Mouse (Mus musculus) hindbrain, embryonic 11.5 days (tissue): ENCODE measurements at regions not wholly inside any gene's neighbourhood (a gene's known extent, or its start where the extent isn't known, plus 50 kb on each side); places are given as distances from the start of the nearest gene placed in this dataset.

Experiments used
- ATAC-seq: fragments of 200-750 bp; cut with Nextera tagmentation; 2 replicates; pipeline ENCODE4 v1.8.0; 2017; ENCODE audit warnings: mild to moderate bottlenecking, moderate TSS enrichment, moderate library complexity; ENCODE audit not compliant: low FRiP score
- DNase-seq: peaks from one replicate; pipeline ENCODE4 v3.0.0-alpha.2; 2015; ENCODE audit warnings: low spot score
- H3K27ac ChIP-seq: fragments of 300-500 bp; sonication (generic); 2 replicates; pipeline ENCODE4 v1.5.1; 2014; ENCODE audit warnings: mild to moderate bottlenecking, low read depth, low read length
- H3K27me3 ChIP-seq: fragments of 300-500 bp; sonication (generic); 2 replicates; pipeline ENCODE4 v1.6.1; 2014; ENCODE audit warnings: mild to moderate bottlenecking, low read length, moderate library complexity, mixed read lengths; ENCODE audit not compliant: control insufficient read depth, insufficient read depth
- H3K36me3 ChIP-seq: fragments of 300-500 bp; sonication (generic); 2 replicates; pipeline ENCODE4 v1.6.1; 2014; ENCODE audit warnings: mild to moderate bottlenecking, low read length, moderate library complexity, mixed read lengths; ENCODE audit not compliant: control insufficient read depth, insufficient read depth
- H3K4me1 ChIP-seq: fragments of 300-500 bp; sonication (generic); replicated peaks from 2 replicates; pipeline ENCODE4 v1.6.1; 2014; ENCODE audit warnings: low read length, mixed read lengths; ENCODE audit not compliant: control insufficient read depth, insufficient read depth
- H3K4me2 ChIP-seq: fragments of 300-500 bp; sonication (generic); replicated peaks from 2 replicates; pipeline ENCODE4 v1.6.1; 2014; ENCODE audit warnings: mild to moderate bottlenecking, low read depth, low read length
- H3K4me3 ChIP-seq: fragments of 300-500 bp; sonication (generic); 2 replicates; pipeline ENCODE4 v1.5.1; 2014; ENCODE audit warnings: low read depth, low read length
- H3K9ac ChIP-seq: fragments of 300-500 bp; sonication (generic); 2 replicates; pipeline ENCODE4 v1.6.1; 2014; ENCODE audit warnings: low read depth, low read length
- H3K9me3 ChIP-seq: fragments of 300-500 bp; sonication (generic); 2 replicates; pipeline ENCODE4 v1.6.1; 2016; ENCODE audit warnings: low read length; ENCODE audit not compliant: control insufficient read depth
- WGBS: fragments of 180-500 bp; shearing (Covaris S2); extraction: QIAGEN DNeasy Blood & Tissue Kit; methylation state at CpG from one replicate; pipeline ENCODE4 v1.1.7; 2014; 5-methylcytosine and 5-hydroxymethylcytosine counted together

DNA sequence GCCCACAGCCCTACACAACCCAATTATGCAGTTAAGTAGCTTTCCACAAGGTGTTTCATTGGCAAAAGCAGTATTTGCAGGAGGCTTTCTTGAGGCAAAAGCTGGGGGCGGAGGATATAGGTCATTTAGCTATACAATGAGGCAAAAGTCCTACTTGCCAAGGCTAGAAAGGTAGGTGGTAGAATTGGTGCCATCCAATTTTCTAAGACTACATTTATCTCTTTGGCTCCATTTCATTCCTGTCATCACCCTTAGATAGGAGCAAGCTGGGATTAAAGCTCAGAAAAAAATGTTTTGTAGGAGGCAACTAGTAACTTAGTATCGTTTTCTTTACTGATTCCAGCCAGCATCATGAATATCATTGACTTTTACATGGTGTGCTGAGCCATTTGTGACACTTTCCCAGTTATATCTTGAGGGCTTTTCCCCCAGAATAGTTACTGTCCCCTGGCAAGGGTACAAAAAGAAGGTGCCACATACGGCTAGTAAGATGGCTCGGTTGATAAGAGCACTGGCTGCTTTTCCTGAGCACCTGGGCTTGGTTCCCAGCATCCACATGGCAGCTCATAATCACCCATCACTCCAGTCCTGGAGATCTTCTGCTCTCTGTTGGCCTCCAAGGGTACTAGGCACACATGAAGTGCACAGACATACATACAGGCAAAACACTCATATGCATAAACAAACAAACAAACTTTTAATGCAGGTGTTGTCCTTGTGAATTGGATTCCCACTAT, 300.6 kb downstream of the Emp1 start:
- no peaks in the 10 kb centered on the region for H3K27me3 ChIP-seq
- ATAC-seq (no peak), DNase-seq (no peak)
- H3K9ac ChIP-seq = no peak overlapping the region
- no peaks in the 10 kb centered on the region for H3K9me3 ChIP-seq
- no peak overlapping the region for H3K27ac ChIP-seq
- H3K4me3 ChIP-seq = no peak overlapping the region
- 86% methylated on average over 4 of the region's 4 CpGs for WGBS
- H3K4me1 ChIP-seq = no peaks in the 10 kb centered on the region
- H3K36me3 ChIP-seq = no peaks in the 10 kb centered on the region
- no peak overlapping the region for H3K4me2 ChIP-seq
